Mouse (Mus musculus) erythroblast, embryonic 14.5 days (primary cell): ENCODE data around the gene Ocm.

Experiments used
- GATA1 ChIP-seq: IDR thresholded peaks from 2 replicates; pipeline ENCODE4 v1.6.1; 2012; ENCODE audit warnings: low read length, inconsistent platforms, mixed read lengths
- TAL1 ChIP-seq: IDR thresholded peaks from 3 replicates; pipeline ENCODE4 v1.6.1; 2012; ENCODE audit warnings: low read length, inconsistent platforms, mixed read lengths

DNA sequence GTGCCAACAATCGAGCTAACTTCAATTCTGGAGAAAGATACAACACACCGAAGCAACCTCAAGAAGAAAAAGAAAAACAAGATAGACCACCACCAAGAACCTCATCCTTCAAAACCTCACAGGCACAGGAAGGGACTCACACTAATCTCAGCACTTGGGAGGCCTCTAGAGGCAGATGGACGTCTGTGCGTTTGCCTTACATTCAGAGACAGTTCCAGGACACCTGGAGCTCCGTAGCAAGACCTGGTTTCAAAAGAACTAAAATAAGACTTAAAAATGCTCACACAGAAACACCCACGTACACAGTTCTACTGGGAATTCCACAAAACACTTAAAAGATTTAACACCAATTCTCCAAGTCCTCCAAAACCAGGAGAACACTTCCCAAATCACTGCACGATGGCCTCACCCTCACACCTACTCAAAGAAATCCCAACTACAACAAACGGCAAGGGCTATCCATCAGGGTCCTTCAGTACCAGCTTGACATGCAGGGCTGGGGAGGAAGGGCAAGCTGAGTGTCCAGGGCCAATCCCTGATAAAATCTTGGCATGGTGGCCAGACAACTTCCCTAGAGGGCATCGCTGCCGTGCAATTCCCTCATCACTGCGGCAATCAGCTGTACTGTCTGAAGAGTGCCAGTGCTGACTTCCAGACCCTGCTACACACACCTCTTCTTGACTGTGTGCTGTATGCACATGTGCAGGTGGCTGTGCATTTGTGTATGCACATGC is 31.7 kb downstream of the Ocm start:
- TF ChIP-seq TAL1: no peak
- no peak for TF ChIP-seq GATA1
